Mouse (Mus musculus) stomach, embryonic 14.5 days (tissue): ENCODE measurements around the gene Dleu7. TPM values are rescaled to one million over a fixed set of nuclear protein-coding genes. Genes with fewer than 3 reads are reported as not detected.

Experiments
- ATAC-seq: fragments of 200-750 bp; cut with Nextera tagmentation; 2 replicates; pipeline ENCODE4 v1.8.0; 2017; ENCODE audit warnings: low read depth, moderate TSS enrichment; ENCODE audit not compliant: insufficient number of reproducible peaks, insufficient read depth, low FRiP score
- H3K27ac ChIP-seq: fragments of 300-500 bp; sonication (generic); 2 replicates; pipeline ENCODE4 v1.5.1; 2014; ENCODE audit warnings: mild to moderate bottlenecking, low read length, moderate library complexity, mixed read lengths
- H3K27me3 ChIP-seq: fragments of 300-500 bp; sonication (generic); 2 replicates; pipeline ENCODE4 v1.6.1; 2014; ENCODE audit warnings: low read length, control low read depth, mixed read lengths; ENCODE audit not compliant: control insufficient read depth, insufficient read depth
- H3K36me3 ChIP-seq: fragments of 300-500 bp; sonication (generic); 2 replicates; pipeline ENCODE4 v1.6.1; 2014; ENCODE audit warnings: mild to moderate bottlenecking, control low read depth, low read length, moderate library complexity, mixed read lengths; ENCODE audit not compliant: control insufficient read depth, insufficient read depth
- H3K4me1 ChIP-seq: fragments of 300-500 bp; sonication (generic); 2 replicates; pipeline ENCODE4 v1.6.1; 2014; ENCODE audit warnings: low read length, control low read depth, mixed read lengths; ENCODE audit not compliant: control insufficient read depth, insufficient read depth
- H3K4me2 ChIP-seq: fragments of 300-500 bp; sonication (generic); replicated peaks from 2 replicates; pipeline ENCODE4 v1.6.1; 2014; ENCODE audit warnings: low read depth, low read length, control low read depth
- H3K4me3 ChIP-seq: fragments of 300-500 bp; sonication (generic); 2 replicates; pipeline ENCODE4 v1.5.1; 2014; ENCODE audit warnings: low read depth, low read length, control low read depth
- H3K9ac ChIP-seq: fragments of 300-500 bp; sonication (generic); replicated peaks from 2 replicates; pipeline ENCODE4 v1.6.1; 2014; ENCODE audit warnings: low read depth, mild to moderate bottlenecking, control low read depth, low read length, moderate library complexity, mixed read lengths
- H3K9me3 ChIP-seq: fragments of 300-500 bp; sonication (generic); 2 replicates; pipeline ENCODE4 v1.6.1; 2016; ENCODE audit warnings: low read depth, low read length, control low read depth; ENCODE audit not compliant: control insufficient read depth
- WGBS: fragments of 180-500 bp; shearing (Covaris S2); extraction: QIAGEN DNeasy Blood & Tissue Kit; methylation state at CpG from one replicate; pipeline ENCODE4 v1.1.7; 2014; 5-methylcytosine and 5-hydroxymethylcytosine counted together
- polyA plus RNA-seq: library from polyadenylated mRNA; unstranded; fragments of >200 nt; fragmentation: Nextera tagmentation; extraction: Ambion mirVana; gene quantifications from 2 replicates; pipeline ENCODE4 v1.2.1, GENCODE M21; 2014

The Dleu7 gene
- 0.98 and 1.00 TPM in 2 replicates for polyA plus RNA-seq

DNA sequence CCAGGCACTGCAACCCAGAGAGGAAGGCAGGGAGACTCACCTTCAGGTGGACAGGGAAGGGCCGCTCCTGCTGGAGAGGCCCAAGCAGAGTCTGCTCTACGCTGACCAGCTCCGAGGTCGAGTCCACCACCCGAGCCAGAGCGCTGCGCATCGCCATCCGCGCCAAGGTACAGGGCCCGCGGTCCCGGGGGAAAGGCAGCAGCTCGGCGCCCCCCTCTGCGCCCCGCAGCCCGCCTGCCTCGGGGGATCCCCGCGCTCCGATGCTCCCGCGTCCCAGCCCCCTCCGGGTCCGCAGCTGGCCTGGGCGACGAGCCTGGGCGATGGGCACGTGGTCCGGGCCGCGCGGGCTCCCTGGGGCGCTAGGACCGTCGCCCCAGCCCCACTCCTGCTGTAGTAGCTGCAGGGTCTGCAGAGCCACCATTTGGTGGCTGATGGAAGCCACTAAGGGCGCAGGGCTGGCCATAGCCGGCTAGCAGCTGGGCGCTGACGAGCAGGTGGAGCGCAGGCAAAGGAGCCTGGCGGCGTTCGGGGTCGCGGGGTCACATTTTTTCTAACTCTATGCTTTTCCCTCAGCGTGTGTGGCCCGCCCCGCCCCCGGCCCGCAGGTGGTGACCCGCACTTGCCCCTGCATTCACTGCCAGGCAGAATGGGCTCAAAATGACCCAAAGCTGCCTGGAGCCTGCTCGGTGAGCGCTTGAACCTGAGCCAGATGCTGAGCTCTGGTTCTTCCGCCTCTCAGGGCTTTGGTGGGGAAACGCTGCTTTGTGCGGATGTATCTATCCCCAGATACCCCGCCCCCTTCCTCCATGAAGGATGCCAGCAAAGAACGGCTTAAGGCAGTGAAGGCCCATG, at the start of gene Dleu7, which contains the start of gene Rnaseh2b:
Gene Dleu7 (minus strand): TSS at position 560 of the 852 bp plus-strand sequence.
Gene Rnaseh2b (plus strand): TSS at position 102 of the 852 bp plus-strand sequence.
- no peaks in the 10 kb centered on the region for H3K36me3 ChIP-seq
- H3K9ac ChIP-seq: peak within 1 kb of the TSS; percentile 40
- ATAC-seq: peak; percentile 42
- H3K4me2 ChIP-seq: peak within 1 kb of the TSS; percentile 99
- H3K27me3 ChIP-seq: no peaks in the 10 kb centered on the region
- peaks cover 3% of the 10 kb centered on the region; the same call in 1 of the 2 replicates for H3K4me1 ChIP-seq
- H3K9me3 ChIP-seq: no peaks in the 10 kb centered on the region
- WGBS: under 1% methylated on average over 60 of the region's 60 CpGs
- H3K4me3 ChIP-seq: peak within 1 kb of the TSS; percentile 42
- H3K27ac ChIP-seq: no peak within 1 kb of the TSS

DNA sequence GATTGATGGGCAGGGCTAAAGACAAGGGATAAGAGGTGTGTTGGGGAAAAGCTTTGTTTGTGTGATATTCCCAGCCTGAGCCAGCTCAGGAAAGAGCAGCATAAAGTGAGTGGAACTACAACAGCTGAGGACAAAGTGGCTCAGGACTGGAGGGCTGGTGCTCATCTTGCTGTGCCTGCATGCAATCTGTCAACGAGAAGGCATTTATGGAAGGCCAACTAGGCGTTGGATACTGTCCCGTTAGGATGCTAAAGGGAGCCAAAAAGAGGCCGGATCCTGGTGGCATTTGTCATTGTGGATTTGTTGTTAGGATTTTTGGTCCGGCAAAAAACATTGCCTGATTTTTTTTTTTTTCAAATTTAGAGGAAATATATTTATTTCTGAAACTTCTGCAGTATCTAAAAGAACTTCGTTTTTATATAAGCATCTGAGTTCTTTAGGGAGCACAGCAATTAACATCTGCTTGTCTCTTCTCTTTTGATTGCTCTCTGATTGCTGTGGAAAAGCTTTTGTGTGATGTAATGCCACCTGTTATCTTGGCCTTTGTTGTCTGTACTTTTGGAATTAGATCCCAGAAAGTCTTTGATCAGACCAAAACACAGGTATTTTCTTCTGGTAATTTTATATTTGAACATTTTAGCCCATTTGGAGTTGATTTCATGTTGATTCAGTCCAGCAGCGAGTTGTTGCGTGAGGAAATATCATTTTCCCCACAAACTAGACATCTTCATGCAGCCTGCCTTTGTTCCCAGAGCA, 49.2 kb upstream of the Dleu7 start:
- Histone ChIP-seq H3K27ac (no peak overlapping the region), H3K4me2 (no peak overlapping the region)
- ATAC-seq: no peak

DNA sequence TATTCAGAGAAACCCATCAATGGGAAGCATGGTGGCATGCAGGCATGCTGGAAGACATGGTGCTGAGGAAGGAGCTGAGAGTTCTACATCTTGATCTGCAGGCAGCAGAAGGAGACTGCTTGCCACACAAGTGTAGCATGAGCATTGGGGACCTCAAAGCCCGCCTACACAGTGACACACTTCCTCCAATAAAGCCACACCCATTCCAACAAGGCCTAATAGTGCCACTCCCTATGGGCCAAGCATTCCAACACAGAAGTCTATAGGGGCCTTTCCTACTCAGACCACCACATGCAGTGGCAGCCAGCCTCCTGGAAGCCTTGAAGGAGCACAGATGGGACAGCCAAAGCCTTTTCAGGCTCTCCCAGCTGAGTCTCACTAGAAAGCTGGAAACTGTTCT, 46.3 kb upstream of the Dleu7 start:
- Histone ChIP-seq H3K27me3 (no peaks in the 10 kb centered on the region), H3K36me3 (no peaks in the 10 kb centered on the region), H3K4me1 (peaks cover 3% of the 10 kb centered on the region; the same call in 1 of the 2 replicates), H3K27ac (no peak overlapping the region), H3K9ac (no peak overlapping the region), H3K4me2 (no peak overlapping the region), H3K4me3 (no peak overlapping the region), H3K9me3 (no peaks in the 10 kb centered on the region)
- WGBS: 89% methylated on average over 1 of the region's 1 CpGs
- no peak for ATAC-seq

More for the DNA sequence above, 49.2 kb upstream of the Dleu7 start:
- no peak overlapping the region for H3K4me3 ChIP-seq
- 68% methylated on average over 8 of the region's 8 CpGs for WGBS
- H3K9ac ChIP-seq: no peak overlapping the region
- no peaks in the 10 kb centered on the region for H3K27me3 ChIP-seq
- H3K4me1 ChIP-seq: peaks cover 3% of the 10 kb centered on the region; the same call in 1 of the 2 replicates
- H3K9me3 ChIP-seq: no peaks in the 10 kb centered on the region
- no peaks in the 10 kb centered on the region for H3K36me3 ChIP-seq

DNA sequence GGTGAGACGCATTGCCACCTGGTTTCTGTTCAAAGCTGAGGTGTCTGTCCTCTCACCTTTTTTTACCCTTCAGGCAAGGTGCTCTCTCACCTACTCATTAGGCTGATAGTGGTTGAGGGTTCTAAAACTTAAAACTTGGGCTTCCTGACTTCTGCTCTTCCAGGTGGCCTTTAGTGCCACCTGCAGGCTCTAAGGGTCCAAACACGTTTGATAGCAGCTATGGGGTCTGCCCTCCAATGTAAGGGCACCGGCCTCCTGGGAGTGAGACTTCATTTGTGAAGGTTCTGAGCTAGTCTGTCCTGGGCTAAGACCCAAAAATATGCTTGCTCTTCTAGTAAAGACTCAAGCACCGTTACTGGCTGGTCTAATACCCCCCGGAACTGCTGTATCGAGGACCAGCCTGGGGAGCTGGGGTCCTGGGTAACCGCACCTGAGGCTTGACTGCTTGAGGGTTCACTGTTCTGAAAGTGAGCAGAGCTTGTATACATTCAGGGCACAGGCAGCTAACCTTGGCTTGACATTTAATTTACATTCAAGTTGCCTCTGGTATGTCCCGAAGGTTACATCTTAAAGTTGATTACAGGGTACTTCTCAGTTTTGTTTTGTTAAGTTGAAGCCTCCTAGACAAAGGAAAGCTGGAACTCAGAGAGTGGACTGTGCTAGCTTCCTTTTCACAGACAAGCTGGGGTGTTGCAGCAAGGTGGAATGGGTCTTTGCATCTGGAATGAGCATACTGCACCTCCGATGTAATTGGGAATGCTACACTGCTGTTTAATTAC, 41.3 kb upstream of the Dleu7 start:
- no peaks in the 10 kb centered on the region for H3K36me3 ChIP-seq
- H3K4me1 ChIP-seq: 0 out of 2 replicates have a peak, but pooled peaks cover 4% of the 10 kb centered on the region
- no peaks in the 10 kb centered on the region for H3K9me3 ChIP-seq
- no peak overlapping the region for H3K9ac ChIP-seq
- no peak overlapping the region for H3K4me3 ChIP-seq
- no peak overlapping the region for H3K4me2 ChIP-seq
- no peak for ATAC-seq
- no peaks in the 10 kb centered on the region for H3K27me3 ChIP-seq
- 71% methylated on average over 9 of the region's 9 CpGs for WGBS
- no peak overlapping the region for H3K27ac ChIP-seq

DNA sequence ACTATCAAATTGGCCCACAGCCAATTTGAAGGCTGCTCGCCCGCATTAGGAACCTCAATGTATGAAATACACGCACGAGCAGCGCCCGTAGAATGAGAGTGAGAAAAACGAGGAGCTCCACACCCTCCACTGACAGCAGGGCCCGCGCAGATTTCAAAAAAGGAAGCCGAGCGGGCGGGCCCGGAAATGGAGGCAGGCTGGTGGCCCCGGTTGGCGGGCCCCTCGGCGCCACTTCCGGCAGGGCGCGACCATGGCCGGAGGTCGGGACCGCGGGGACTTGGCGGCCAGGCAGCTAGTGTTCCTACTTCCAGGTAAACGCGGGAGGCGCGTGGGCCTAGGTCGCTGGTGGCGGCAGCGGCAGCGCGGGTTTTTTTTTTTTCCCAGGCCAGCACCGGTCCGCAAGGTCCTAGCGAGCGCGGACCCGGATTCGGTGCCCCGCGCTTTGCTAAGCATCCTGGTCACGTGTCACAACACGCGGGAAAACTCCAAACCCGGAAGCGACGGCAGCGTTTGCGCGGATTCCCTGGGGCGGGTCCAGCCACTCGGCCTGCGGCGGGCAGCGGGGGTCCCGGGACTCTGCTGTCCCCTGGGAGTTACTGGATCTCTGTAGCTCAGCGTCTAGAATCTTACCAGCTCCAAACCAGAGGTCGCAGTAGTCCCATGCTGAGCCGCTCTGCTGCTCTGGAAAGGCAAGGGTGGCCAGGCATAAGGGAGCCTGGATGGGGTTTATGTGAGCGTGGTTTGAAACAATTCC, 39.2 kb upstream of the Dleu7 start:
- no peaks in the 10 kb centered on the region for H3K27me3 ChIP-seq
- under 1% methylated on average over 60 of the region's 62 CpGs for WGBS
- H3K4me2 ChIP-seq: peak overlapping the region; percentile 73
- peak overlapping the region; percentile 48 for H3K4me3 ChIP-seq
- peak; percentile 79; the same call in 1 of the 2 replicates for ATAC-seq
- H3K9me3 ChIP-seq: no peaks in the 10 kb centered on the region
- no peaks in the 10 kb centered on the region for H3K36me3 ChIP-seq
- peak overlapping the region; percentile 62 for H3K9ac ChIP-seq
- 0 out of 2 replicates have a peak, but pooled peaks cover 4% of the 10 kb centered on the region for H3K4me1 ChIP-seq
- H3K27ac ChIP-seq: peak overlapping the region; percentile 85

DNA sequence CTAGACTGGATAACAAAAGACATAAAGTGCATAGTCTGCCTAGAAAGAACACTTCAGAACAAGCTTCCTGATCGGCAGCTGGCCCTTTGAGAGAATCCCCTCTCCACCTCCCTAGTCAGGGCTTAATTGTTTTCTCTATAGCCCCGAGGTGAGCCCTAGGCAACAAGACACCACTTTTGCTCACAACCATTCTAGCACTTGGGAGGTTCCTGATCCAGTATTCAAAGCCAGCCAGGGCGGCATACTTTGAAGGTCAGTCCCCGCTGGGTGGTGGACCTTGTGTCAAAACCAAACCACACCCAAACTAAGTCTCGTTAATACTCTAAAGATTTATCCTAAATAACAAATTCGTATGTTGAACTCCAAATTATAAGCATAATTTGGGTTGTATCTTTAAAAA, 38.6 kb upstream of the Dleu7 start:
- Histone ChIP-seq H3K36me3 (no peaks in the 10 kb centered on the region), H3K27ac (no peak overlapping the region)
- no peak for ATAC-seq

DNA sequence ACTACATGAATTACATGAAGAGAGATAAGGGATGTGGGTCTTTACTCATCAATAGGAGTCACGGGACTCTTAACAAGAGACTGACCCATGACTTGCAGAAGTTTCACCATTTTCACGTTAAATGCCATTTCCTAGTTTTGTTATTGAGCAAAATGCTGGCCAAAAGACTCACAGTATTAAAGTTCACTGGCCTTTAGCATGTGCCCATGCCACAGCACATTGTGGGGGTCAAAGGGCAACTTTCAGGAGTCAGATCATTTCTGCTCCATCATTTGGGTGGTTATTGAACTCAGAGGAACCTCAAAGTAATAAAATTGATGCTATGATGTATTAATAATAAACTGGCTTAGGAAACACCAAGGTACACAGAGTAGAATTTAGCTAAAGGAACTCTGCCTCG, 36.8 kb upstream of the Dleu7 start:
- H3K36me3 ChIP-seq: no peaks in the 10 kb centered on the region
- ATAC-seq: no peak
- H3K9ac ChIP-seq: no peak overlapping the region
- H3K9me3 ChIP-seq: no peaks in the 10 kb centered on the region
- no peaks in the 10 kb centered on the region for H3K27me3 ChIP-seq
- no peak overlapping the region for H3K4me3 ChIP-seq
- H3K4me2 ChIP-seq: no peak overlapping the region
- WGBS: 86% methylated on average over 3 of the region's 3 CpGs
- H3K4me1 ChIP-seq: peaks cover 10% of the 10 kb centered on the region; the same call in 1 of the 2 replicates
- no peak overlapping the region for H3K27ac ChIP-seq

More for the DNA sequence above, 38.6 kb upstream of the Dleu7 start:
- Histone ChIP-seq H3K9ac (0 out of 2 replicates have a peak overlapping the region, but pooled peaks have one; percentile 14), H3K4me1 (peaks cover 6% of the 10 kb centered on the region; the same call in 1 of the 2 replicates), H3K4me3 (peak overlapping the region; percentile 48), H3K4me2 (peak overlapping the region; percentile 73), H3K9me3 (no peaks in the 10 kb centered on the region), H3K27me3 (no peaks in the 10 kb centered on the region)
- WGBS: 21% methylated on average over 6 of the region's 6 CpGs
